10 mouse cellular contexts compared by ENCODE assay signal in the genomic region with DNA sequence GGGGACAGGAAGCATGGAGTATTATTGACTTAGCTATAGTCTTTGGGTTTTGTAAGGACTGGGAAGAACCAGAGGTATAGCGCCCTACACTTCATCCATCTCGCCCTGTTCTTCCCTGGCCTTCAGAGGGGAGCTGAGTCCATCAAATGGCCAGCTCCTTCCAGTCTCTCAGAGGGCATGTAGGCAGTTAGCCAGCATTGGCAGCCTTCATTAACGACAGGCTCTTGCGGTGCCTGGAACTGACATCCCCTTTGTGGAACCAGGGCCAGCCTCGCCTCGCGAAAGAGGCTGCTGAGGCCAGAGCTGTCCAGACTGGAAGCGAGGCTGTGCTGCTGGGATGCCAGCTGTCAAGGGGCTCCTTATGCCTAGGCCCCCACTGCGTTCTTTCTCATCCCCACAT. TPM values are rescaled to one million over a fixed set of nuclear protein-coding genes. Genes with fewer than 3 reads are reported as not detected.
DNase-seq lines count a peak whose midpoint lies in the region; ATAC-seq lines count a peak whose summit lies in the region.
"Had no signal": no experiment of that assay in that cellular context is flagged by ENCODE, and none has a peak within 500 bp of the region (broad histone marks: within the 10 kb centered on the region; RNA-seq: fewer than 3 reads in every experiment).

No protein-coding gene starts in this region.

- H3K4me3 ChIP-seq in heart, embryonic 14.5 days (ENCODE audit: control insufficient read depth in 1 of 2, insufficient read depth in 1 of 2, low read depth in 1 of 2, low read length in 2 of 2), result no peak overlapping the region

- intact Hi-C loops in heart, postnatal 10 days (cut with DNase I), result no loop called here

- no peak for DNase-seq in heart, postnatal 10 days
- peak; percentile 45 for DNase-seq in Muller cell, postnatal 12 days (ENCODE audit: inconsistent ontology term)
- peak; percentile 85 for DNase-seq in cerebellum, adult 9-11 months
- peak; percentile 50 to 59 for DNase-seq in left cerebral cortex, adult 18-20 months (ENCODE audit: low spot score in 2 of 2)
- no peak for DNase-seq in spleen, postnatal 10 days (ENCODE audit: low spot score in 2 of 2)
- no peak for DNase-seq in thymus, adult 18-20 months
- DNase-seq in adrenal gland, adult (ENCODE audit: inconsistent age in 2 of 2, low spot score in 1 of 2), result no peak
- DNase-seq: kidney, adult 9 months; liver, embryonic 13.5 days had no signal

- H3K4me1 ChIP-seq in heart, embryonic 14.5 days (ENCODE audit: control insufficient read depth in 2 of 2, insufficient read depth in 2 of 2, low read length in 2 of 2), result peaks cover 7 to 12% of the 10 kb centered on the region in 2 experiments

- H3K36me3 ChIP-seq in heart, embryonic 14.5 days (ENCODE audit: control insufficient read depth, insufficient read depth, low read length), result peaks cover 25% of the 10 kb centered on the region

- no peaks in the 10 kb centered on the region for H3K9me3 ChIP-seq in heart, embryonic 14.5 days (ENCODE audit: control insufficient read depth, low read length)
- H3K9me3 ChIP-seq: liver, embryonic 13.5 days had no signal

- ATAC-seq in heart, embryonic 14.5 days (ENCODE audit: insufficient number of reproducible peaks, insufficient read depth, low FRiP score, low read depth), result no peak

- no peak overlapping the region for H3K9ac ChIP-seq in heart, embryonic 14.5 days (ENCODE audit: low read length)
- H3K9ac ChIP-seq: liver, embryonic 13.5 days had no signal

- no peak overlapping the region for H3K27ac ChIP-seq in heart, embryonic 14.5 days (replicated peaks in 1 of 2; ENCODE audit: control insufficient read depth in 1 of 2, insufficient read depth in 1 of 2, low read depth in 2 of 2, low read length in 2 of 2)
- H3K27ac ChIP-seq: liver, embryonic 13.5 days had no signal

- no peaks in the 10 kb centered on the region for H3K27me3 ChIP-seq in heart, embryonic 14.5 days (ENCODE audit: control insufficient read depth, insufficient read depth, low read length)

- WGBS in heart, embryonic 14.5 days, result 68% methylated on average over 9 of the region's 9 CpGs

- peak overlapping the region; percentile 97 for H3K4me2 ChIP-seq in heart, embryonic 14.5 days (ENCODE audit: low read length)

RNA-seq across cellular contexts. Expression of a gene that starts 1.9 kb away (rescaled TPM):
- polyA plus RNA-seq in heart, embryonic 14.5 days (2014; fragmentation: Nextera tagmentation; extraction: Ambion mirVana), result 13.1 and 21.3 TPM in 2 replicates
- 10 to 100 TPM; 17.1 to 18.9 TPM for total RNA-seq in heart, postnatal 10 days (2021)
- 100 to 1,000 TPM; 108 to 126 TPM for total RNA-seq in left cerebral cortex, adult 18-20 months (2021)

RNA-seq across cellular contexts. Expression of a gene that starts 9.5 kb away (rescaled TPM):
- 58.8 and 64.3 TPM in 2 replicates for polyA plus RNA-seq in heart, embryonic 14.5 days (2014; fragmentation: Nextera tagmentation; extraction: Ambion mirVana)
- total RNA-seq in heart, postnatal 10 days (2021), result 10 to 100 TPM; 56.4 to 56.8 TPM
- 10 to 100 TPM; 83.0 to 89.2 TPM for total RNA-seq in left cerebral cortex, adult 18-20 months (2021)

RNA-seq across cellular contexts. Expression of a gene that starts 14.3 kb away (rescaled TPM):
- not detected in 2 replicates for polyA plus RNA-seq in heart, embryonic 14.5 days (2014; fragmentation: Nextera tagmentation; extraction: Ambion mirVana)
- not detected for total RNA-seq in heart, postnatal 10 days (2021)
- total RNA-seq in left cerebral cortex, adult 18-20 months (2021), result not detected
- polyA plus RNA-seq: liver, embryonic 13.5 days had no signal

RNA-seq across cellular contexts. Expression of a gene that starts 27.0 kb away (rescaled TPM):
- 8.0 and 16.3 TPM in 2 replicates for polyA plus RNA-seq in heart, embryonic 14.5 days (2014; fragmentation: Nextera tagmentation; extraction: Ambion mirVana)
- 1 to 10 TPM; 5.5 to 7.4 TPM for total RNA-seq in heart, postnatal 10 days (2021)
- total RNA-seq in left cerebral cortex, adult 18-20 months (2021), result 1 to 10 TPM; 2.0 to 6.4 TPM

RNA-seq across cellular contexts. Expression of a gene that starts 31.0 kb away (rescaled TPM):
- 45.7 and 47.6 TPM in 2 replicates for polyA plus RNA-seq in heart, embryonic 14.5 days (2014; fragmentation: Nextera tagmentation; extraction: Ambion mirVana)
- 10 to 100 TPM; 21.3 to 25.1 TPM for total RNA-seq in heart, postnatal 10 days (2021)
- 10 to 100 TPM; 43.5 to 44.6 TPM for total RNA-seq in left cerebral cortex, adult 18-20 months (2021)

Comparison
In these comparisons a context has a peak if more than half of its experiments do, and no peak if none do; other contexts are left out.
1. DNase-seq: peak in Muller cell, postnatal 12 days (single experiment), cerebellum, adult 9-11 months (single experiment) and left cerebral cortex, adult 18-20 months (2 of 2); none in heart, postnatal 10 days (0 of 2), spleen, postnatal 10 days (0 of 2), thymus, adult 18-20 months (0 of 2) and adrenal gland, adult (0 of 2).
2. RNA of a gene that starts 1.9 kb away (total RNA-seq): 108 to 126 TPM in left cerebral cortex, adult 18-20 months; 17.1 to 18.9 TPM in heart, postnatal 10 days; every median in the first group is over 4 times any median in the second.